Mouse (Mus musculus) Muller cell, postnatal 12 days (primary cell): ENCODE results near the gene Tcp11l1.

Experiments
- DNase-seq: peaks from one replicate; pipeline ENCODE4 v3.0.0-alpha.2; 2015; ENCODE audit errors: inconsistent ontology term

The Tcp11l1 gene

GRCm38 (mm10) chr2:104712486-104712809, 479 bp upstream of the Tcp11l1 start:
- no peak for DNase-seq

DNA sequence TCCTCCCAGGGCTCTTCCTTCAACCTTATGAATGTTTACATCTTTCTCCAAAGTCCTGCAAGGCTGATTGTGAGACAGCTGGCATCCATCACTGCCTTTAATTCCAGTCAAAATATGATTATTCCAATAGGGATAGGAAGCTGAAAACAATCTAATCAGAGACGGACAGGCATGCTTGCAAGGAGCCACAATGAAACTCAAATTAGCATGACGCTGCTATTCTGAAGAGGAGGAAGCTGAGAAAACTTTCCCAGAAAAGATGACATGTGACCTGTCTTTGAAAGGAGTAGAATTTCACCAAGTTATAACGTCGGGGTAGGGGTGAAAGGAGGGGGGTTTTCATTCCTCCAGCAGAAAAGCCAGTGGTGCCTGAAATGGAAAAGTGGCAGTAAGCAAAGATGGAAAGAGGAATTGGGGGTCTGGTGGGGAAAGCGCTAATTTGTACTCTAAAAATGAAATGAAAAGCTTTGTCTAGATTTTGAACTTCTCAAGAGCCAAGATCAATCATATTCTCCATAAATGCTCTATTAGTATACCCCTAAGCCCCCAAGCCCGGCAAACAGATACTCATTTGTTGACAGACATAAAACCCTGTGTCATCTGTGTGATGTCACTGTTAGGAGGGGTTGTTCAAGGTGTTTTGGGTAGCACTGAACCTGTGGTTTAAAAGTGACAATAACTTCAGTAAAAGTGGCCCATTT, 1.1 kb downstream of the Tcp11l1 start:
- no peak for DNase-seq

- DNase-seq, result no peak
These were observed 2.1 kb downstream of the Tcp11l1 start for GRCm38 (mm10) chr2:104709786-104710337.

DNA sequence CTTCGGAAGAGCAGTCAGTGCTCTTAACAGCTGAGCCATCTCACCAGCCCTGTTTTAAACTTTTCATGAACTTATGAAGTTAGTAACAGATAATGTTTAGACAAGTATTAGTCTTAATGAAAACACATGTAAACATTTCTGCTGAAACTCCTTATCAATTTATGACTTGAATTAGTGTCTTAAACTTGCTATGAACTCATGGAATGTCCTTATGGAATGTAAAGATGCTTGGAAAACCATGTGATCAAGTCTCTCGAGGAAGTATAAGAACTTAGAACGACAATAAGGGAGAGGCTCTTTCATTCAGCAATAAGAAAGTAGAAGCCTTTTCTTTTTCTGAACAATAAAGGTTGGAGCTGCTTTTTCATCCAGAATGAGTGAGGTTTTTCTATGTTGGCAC, 7.6 kb downstream of the Tcp11l1 start:
- DNase-seq, result no peak

DNA sequence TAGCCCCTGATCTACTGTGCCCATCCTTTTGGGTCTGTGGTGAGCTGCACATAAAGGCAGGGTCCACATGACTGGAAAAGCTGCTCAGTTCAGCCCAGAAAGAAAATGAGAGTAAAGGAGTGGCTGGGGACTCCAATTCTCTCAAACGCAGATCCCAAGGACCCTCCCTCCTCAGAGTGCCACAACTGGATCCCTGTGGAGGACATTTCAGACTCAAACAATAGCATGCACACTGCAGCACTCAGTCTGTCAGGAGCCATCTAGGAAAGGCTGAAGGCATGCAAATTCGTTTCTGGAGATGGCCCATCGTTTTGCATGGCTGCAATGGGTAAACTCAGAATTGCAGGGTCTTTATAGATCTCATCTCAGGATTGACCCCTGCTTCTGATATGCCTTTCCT, 8.8 kb downstream of the Tcp11l1 start:
- DNase-seq, result no peak

DNA sequence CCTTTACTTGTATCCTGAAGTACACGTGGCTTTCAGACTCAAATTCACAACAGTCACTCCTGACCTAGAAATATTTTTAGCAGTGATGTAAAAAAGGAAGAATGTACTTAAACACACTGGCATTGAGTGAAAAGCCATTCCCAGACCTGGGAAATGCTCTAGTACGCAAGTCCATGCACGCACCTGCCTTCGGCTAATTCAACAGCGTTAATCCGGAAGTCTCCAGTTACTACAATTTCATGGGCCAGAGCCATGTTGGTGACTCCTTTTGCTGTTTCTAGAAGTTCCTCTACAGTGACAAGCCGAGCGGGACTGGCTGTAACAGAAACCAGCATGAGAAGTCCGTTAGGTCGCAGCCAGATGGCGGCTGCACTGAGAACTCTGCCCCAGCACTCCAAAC, 12.3 kb downstream of the Tcp11l1 start:
- DNase-seq, result no peak

DNA sequence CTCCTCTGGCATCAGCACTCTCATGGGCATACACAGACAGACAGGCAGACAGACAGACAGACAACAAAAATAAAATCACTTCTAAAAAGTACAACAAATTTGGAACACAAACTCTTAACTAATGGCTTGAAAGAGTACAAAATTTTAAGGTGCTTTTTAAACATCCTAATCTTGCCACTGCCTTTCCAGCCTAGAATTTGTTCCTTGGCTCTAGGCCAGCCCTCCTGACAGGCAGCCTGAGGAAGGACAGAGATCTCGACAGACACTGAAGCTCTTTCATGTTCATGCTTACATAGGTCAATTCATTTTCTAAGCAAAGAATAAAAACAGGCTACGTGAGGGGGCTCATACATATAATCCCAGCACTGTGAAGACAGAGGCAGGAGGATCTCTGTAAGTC, 19.4 kb downstream of the Tcp11l1 start:
- DNase-seq, result no peak

DNA sequence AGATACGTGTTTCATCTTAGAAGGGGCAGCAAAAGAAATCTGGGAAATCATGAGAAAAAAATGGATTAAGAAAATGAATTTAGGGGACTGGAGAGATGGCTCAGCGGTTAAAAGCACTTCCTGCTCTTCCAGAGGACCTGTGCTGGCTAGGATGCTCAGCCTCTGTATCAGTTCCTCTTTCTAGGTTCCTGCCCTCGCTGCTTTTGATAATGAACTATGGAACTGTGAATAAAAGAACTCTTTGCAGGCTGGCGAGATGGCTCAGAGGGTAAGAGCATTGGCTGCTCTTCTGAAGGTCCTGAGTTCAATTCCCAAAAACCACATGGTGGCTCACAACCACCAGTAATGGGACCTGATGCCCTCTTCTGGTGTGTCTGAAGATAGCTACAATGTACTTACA, 21.2 kb downstream of the Tcp11l1 start:
- DNase-seq, result no peak

GRCm38 (mm10) chr2:104688724-104689123, 23.2 kb downstream of the Tcp11l1 start:
- no peak for DNase-seq

DNA sequence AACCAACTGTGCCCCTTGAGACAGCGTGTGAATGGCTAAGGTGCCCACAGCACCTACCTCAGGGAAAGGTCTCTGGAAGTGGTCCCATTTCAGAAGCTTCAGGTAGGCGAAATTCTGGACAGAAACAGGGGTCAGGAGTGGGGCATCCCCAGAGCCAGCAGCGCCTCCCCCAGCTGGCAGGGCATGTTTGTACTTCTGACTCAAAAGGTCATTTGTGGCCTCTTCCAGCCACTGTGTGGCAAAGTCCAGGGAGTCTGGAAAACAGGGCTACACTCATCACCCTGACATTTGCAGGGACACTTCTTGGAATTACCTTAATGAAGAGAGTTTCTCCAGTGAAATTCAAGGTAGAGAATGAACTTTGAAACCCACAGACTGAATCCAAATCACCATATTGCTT, 23.6 kb downstream of the Tcp11l1 start:
- DNase-seq, result no peak

GRCm38 (mm10) chr2:104687261-104687660, 24.7 kb downstream of the Tcp11l1 start:
- DNase-seq, result no peak

- peak; percentile 68 for DNase-seq
These were observed 26.6 kb downstream of the Tcp11l1 start for GRCm38 (mm10) chr2:104685418-104685817.

GRCm38 (mm10) chr2:104684771-104685170, 27.2 kb downstream of the Tcp11l1 start:
- DNase-seq, result no peak

DNA sequence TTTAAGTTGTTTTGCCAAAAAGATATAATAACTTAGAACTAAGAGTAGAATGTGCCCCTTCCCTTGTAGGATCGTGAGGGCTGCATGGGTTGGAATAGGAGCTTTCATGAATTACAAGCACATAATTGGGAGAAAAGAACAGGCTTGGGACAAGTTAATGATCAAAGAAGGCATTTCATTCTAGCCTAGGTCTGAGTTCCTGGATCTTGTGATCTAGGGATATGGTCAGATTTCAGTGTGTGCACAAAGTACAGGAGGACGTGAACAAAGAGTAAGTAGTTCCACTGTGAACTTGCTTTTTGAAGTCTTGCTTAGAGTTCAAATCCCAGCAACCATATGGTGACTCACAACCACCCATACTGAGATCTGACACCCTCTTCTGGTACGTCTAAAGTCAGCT, 34.6 kb downstream of the Tcp11l1 start:
- DNase-seq, result no peak

- no peak for DNase-seq
These were observed 40.2 kb downstream of the Tcp11l1 start for GRCm38 (mm10) chr2:104671724-104672123.

GRCm38 (mm10) chr2:104669122-104669804, 42.7 kb downstream of the Tcp11l1 start:
- no peak for DNase-seq

DNA sequence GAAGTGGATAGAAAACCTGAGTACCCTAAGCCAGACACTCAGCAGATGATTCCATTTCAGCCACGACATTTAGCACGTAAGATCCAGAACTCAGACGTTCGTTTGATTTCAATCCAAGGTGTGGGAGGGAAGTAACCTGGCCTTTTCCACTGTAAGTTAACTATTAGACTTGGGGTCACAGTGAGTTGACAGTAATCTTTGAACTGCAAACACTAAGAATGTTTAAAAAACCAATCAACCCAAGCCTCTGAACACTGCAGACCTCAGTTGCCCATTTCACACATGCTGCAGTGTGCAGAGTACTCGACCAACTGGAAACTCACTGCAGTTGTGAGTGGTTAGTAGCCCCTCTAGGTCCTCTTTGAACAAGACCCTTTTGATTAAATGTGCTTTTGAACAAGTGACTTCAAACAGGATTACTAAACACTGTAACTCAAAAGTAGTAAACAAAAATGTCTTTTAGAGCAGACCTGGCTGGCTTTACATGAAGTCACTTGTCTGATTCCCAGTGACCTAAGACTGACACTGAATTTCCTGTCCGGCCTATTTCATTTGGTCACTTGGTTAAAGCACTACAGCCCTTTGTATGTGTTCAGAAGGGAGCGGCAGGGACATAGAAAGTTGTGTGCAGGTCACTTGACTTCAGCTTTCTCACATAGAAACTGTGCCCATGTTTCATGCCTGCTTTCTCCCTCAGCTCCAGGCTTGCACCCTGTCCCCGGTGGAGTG, 48.4 kb downstream of the Tcp11l1 start:
- no peak for DNase-seq

DNA sequence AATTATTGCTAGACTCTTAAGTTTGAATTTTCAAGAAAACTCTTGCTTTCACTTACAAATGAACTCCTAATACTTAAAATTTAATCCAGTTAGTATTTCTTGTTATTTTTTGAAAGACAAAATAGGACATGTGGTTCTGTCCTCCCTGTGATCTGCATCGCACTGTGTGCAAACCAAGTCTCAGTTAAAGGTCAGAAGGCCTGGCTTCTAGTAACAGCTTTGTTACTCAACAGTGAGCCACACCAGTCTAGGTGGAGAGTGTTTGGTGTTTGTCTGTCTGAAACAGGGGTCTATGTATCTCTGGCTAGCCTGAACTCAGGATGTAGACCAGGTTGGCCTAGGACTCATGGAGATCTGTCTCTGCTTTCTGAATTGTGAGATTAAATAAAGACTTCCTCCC, 53.3 kb downstream of the Tcp11l1 start:
- no peak for DNase-seq

GRCm38 (mm10) chr2:104615985-104616711, 95.8 kb downstream of the Tcp11l1 start:
- DNase-seq, result no peak

DNA sequence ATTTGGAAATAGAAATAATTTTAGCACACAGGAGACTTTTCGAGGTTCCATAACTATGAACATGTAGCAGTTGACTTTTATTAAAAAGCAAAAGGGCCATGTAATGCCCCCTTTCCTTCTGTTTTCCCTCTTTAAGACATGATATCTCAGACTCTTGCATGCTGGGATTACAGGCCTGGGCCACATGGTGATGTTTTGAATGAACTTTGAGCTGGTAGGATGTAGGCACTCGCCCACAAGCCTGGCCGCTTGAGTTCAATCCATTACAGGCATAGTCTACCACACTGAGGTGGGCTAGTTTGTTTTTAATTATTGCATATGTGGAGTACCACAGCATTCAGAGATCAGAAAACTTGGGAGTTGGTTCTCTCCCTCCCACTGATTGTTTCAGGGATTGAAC, 97.2 kb downstream of the Tcp11l1 start:
- no peak for DNase-seq
